Mouse (Mus musculus) embryonic facial prominence, embryonic 14.5 days (tissue): ENCODE measurements around the gene Pex7. TPM values are rescaled to one million over a fixed set of nuclear protein-coding genes. Genes with fewer than 3 reads are reported as not detected.
A peak's percentile ranks its signal among the peaks of the same experiment; 100 is the strongest.
"Not testable (repeated sequence)": the region's sequence is repeated elsewhere in the genome, so short reads cannot be mapped to it uniquely, and the experiment has no call there.

ENCODE experiments used
- ATAC-seq: fragments of 200-750 bp; cut with Nextera tagmentation; 2 replicates; pipeline ENCODE4 v1.8.0; 2017; ENCODE audit warnings: low read depth, moderate number of reproducible peaks, moderate TSS enrichment
- DNase-seq: peaks from one replicate; pipeline ENCODE4 v3.0.0-alpha.2; 2015; ENCODE audit warnings: low spot score
- H3K27ac ChIP-seq: fragments of 300-500 bp; sonication (generic); replicated peaks from 2 replicates; pipeline ENCODE4 v1.5.1; 2014; ENCODE audit warnings: low read depth, mild to moderate bottlenecking, low read length, moderate library complexity
- H3K27me3 ChIP-seq: fragments of 300-500 bp; sonication (generic); replicated peaks from 2 replicates; pipeline ENCODE4 v1.6.1; 2014; ENCODE audit warnings: low read length; ENCODE audit not compliant: control insufficient read depth, insufficient read depth
- H3K36me3 ChIP-seq: fragments of 300-500 bp; sonication (generic); 2 replicates; pipeline ENCODE4 v1.6.1; 2014; ENCODE audit warnings: low read length, mixed read lengths; ENCODE audit not compliant: control insufficient read depth, insufficient read depth
- H3K4me1 ChIP-seq: fragments of 300-500 bp; sonication (generic); 2 replicates; pipeline ENCODE4 v1.6.1; 2014; ENCODE audit warnings: antibody characterized with exemption, low read length; ENCODE audit not compliant: control insufficient read depth, insufficient read depth
- H3K4me2 ChIP-seq: fragments of 300-500 bp; sonication (generic); 2 replicates; pipeline ENCODE4 v1.6.1; 2014; ENCODE audit warnings: low read depth, mild to moderate bottlenecking, low read length, moderate library complexity, mixed read lengths
- H3K4me3 ChIP-seq: fragments of 300-500 bp; sonication (generic); 2 replicates; pipeline ENCODE4 v1.5.1; 2014; ENCODE audit warnings: low read depth, mild to moderate bottlenecking, low read length
- H3K9ac ChIP-seq: fragments of 300-500 bp; sonication (generic); 2 replicates; pipeline ENCODE4 v1.6.1; 2014; ENCODE audit warnings: low read depth, mild to moderate bottlenecking, low read length, moderate library complexity, mixed read lengths
- H3K9me3 ChIP-seq: fragments of 300-500 bp; sonication (generic); 2 replicates; pipeline ENCODE4 v1.6.1; 2016; ENCODE audit warnings: low read length; ENCODE audit not compliant: control insufficient read depth
- WGBS: fragments of 180-500 bp; shearing (Covaris S2); extraction: QIAGEN DNeasy Blood & Tissue Kit; methylation state at CpG from one replicate; pipeline ENCODE4 v1.1.7; 2014; 5-methylcytosine and 5-hydroxymethylcytosine counted together
- polyA plus RNA-seq: library from polyadenylated mRNA; unstranded; fragments of >200 nt; fragmentation: Nextera tagmentation; extraction: Ambion mirVana; gene quantifications from 2 replicates; pipeline ENCODE4 v1.2.1, GENCODE M21; 2014

Gene Pex7
- polyA plus RNA-seq, 1 experiment from 2014 or later: 29.6 TPM

- ATAC-seq, H3K4me1 ChIP-seq, H3K27ac ChIP-seq, H3K9ac ChIP-seq, H3K27me3 ChIP-seq, H3K36me3 ChIP-seq, DNase-seq, H3K4me3 ChIP-seq, H3K9me3 ChIP-seq, H3K4me2 ChIP-seq: not testable (repeated sequence)
- 87% methylated on average over 4 of the region's 4 CpGs for WGBS
These were observed 19.0 kb upstream of the Pex7 start for GRCm38 (mm10) chr10:19926391-19926897.

GRCm38 (mm10) chr10:19924256-19924655 is 16.8 kb upstream of the Pex7 start:
- Histone ChIP-seq H3K27ac (no peak overlapping the region), H3K4me2 (no peak overlapping the region), H3K4me1 (no peaks in the 10 kb centered on the region), H3K27me3 (no peaks in the 10 kb centered on the region), H3K4me3 (no peak overlapping the region), H3K9me3 (no peaks in the 10 kb centered on the region), H3K36me3 (no peaks in the 10 kb centered on the region), H3K9ac (no peak overlapping the region)
- 70% methylated on average over 2 of the region's 2 CpGs for WGBS
- no peak for DNase-seq
- no peak for ATAC-seq

- H3K4me3 ChIP-seq: no peak overlapping the region
- no peak; the same call in 1 of the 2 replicates for ATAC-seq
- no peak for DNase-seq
- H3K36me3 ChIP-seq: no peaks in the 10 kb centered on the region
- 55% methylated on average over 4 of the region's 4 CpGs for WGBS
- no peaks in the 10 kb centered on the region for H3K27me3 ChIP-seq
- H3K9ac ChIP-seq: no peak overlapping the region
- H3K27ac ChIP-seq: no peak overlapping the region
- H3K9me3 ChIP-seq: no peaks in the 10 kb centered on the region
- H3K4me2 ChIP-seq: no peak overlapping the region
- no peaks in the 10 kb centered on the region for H3K4me1 ChIP-seq
These were observed 14.9 kb upstream of the Pex7 start for GRCm38 (mm10) chr10:19922410-19922809.

GRCm38 (mm10) chr10:19915301-19915700 is 7.8 kb upstream of the Pex7 start:
- no peak overlapping the region for H3K9ac ChIP-seq
- peak; percentile 80 for DNase-seq
- no peaks in the 10 kb centered on the region for H3K9me3 ChIP-seq
- WGBS: 40% methylated on average over 1 of the region's 1 CpGs
- H3K4me2 ChIP-seq: no peak overlapping the region
- no peaks in the 10 kb centered on the region for H3K4me1 ChIP-seq
- no peak overlapping the region for H3K27ac ChIP-seq
- peak; percentile 74 for ATAC-seq
- H3K27me3 ChIP-seq: 0 out of 2 replicates have a peak, but pooled peaks cover under 1% of the 10 kb centered on the region
- H3K36me3 ChIP-seq: no peaks in the 10 kb centered on the region
- H3K4me3 ChIP-seq: no peak overlapping the region

- no peak for ATAC-seq
- Histone ChIP-seq H3K36me3 (no peaks in the 10 kb centered on the region), H3K27me3 (peaks cover 4% of the 10 kb centered on the region; the same call in 1 of the 2 replicates), H3K4me2 (no peak overlapping the region), H3K4me3 (no peak overlapping the region), H3K9ac (no peak overlapping the region), H3K4me1 (no peaks in the 10 kb centered on the region), H3K27ac (no peak overlapping the region), H3K9me3 (no peaks in the 10 kb centered on the region)
- no peak for DNase-seq
- WGBS: 90% methylated on average over 4 of the region's 4 CpGs
These were observed 6.3 kb upstream of the Pex7 start for GRCm38 (mm10) chr10:19913806-19914205.

GRCm38 (mm10) chr10:19911583-19911982 is 4.1 kb upstream of the Pex7 start:
- Histone ChIP-seq H3K9me3 (no peaks in the 10 kb centered on the region), H3K27me3 (peaks cover 4% of the 10 kb centered on the region; the same call in 1 of the 2 replicates), H3K4me1 (no peaks in the 10 kb centered on the region), H3K27ac (no peak overlapping the region), H3K36me3 (no peaks in the 10 kb centered on the region), H3K9ac (no peak overlapping the region), H3K4me2 (no peak overlapping the region), H3K4me3 (no peak overlapping the region)
- DNase-seq (peak; percentile 50), ATAC-seq (no peak)
- 11% methylated on average over 1 of the region's 1 CpGs for WGBS

GRCm38 (mm10) chr10:19910516-19910915 is 3.0 kb upstream of the Pex7 start:
- Histone ChIP-seq H3K4me1 (no peaks in the 10 kb centered on the region), H3K27me3 (peaks cover 4% of the 10 kb centered on the region; the same call in 1 of the 2 replicates), H3K4me2 (no peak overlapping the region), H3K4me3 (no peak overlapping the region), H3K9me3 (no peaks in the 10 kb centered on the region), H3K36me3 (no peaks in the 10 kb centered on the region), H3K27ac (no peak overlapping the region), H3K9ac (no peak overlapping the region)
- 89% methylated on average over 2 of the region's 2 CpGs for WGBS
- DNase-seq: no peak
- no peak for ATAC-seq

GRCm38 (mm10) chr10:19908076-19908475 is 587 bp upstream of the Pex7 start:
- H3K9ac ChIP-seq: no peak overlapping the region
- H3K9me3 ChIP-seq: no peaks in the 10 kb centered on the region
- WGBS: 81% methylated on average over 2 of the region's 2 CpGs
- DNase-seq (no peak), ATAC-seq (no peak)
- no peaks in the 10 kb centered on the region for H3K36me3 ChIP-seq
- peaks cover 4% of the 10 kb centered on the region; the same call in 1 of the 2 replicates for H3K27me3 ChIP-seq
- H3K4me3 ChIP-seq: no peak overlapping the region
- H3K4me2 ChIP-seq: peak overlapping the region; percentile 21; the same call in 1 of the 2 replicates
- H3K4me1 ChIP-seq: no peaks in the 10 kb centered on the region
- no peak overlapping the region for H3K27ac ChIP-seq

GRCm38 (mm10) chr10:19904077-19904820 is 3.2 kb downstream of the Pex7 start:
- ATAC-seq (no peak), DNase-seq (peak; percentile 15)
- Histone ChIP-seq H3K4me1 (no peaks in the 10 kb centered on the region), H3K9me3 (no peaks in the 10 kb centered on the region), H3K4me2 (no peak overlapping the region), H3K27ac (no peak overlapping the region), H3K9ac (no peak overlapping the region), H3K36me3 (peaks cover 7% of the 10 kb centered on the region; the same call in 1 of the 2 replicates), H3K27me3 (no peaks in the 10 kb centered on the region), H3K4me3 (no peak overlapping the region)
- 79% methylated on average over 13 of the region's 13 CpGs for WGBS
